In genomic region chr7:112024856-112025255, GRCm38 (mm10) we compare ENCODE assay signal across 8 mouse cellular contexts. TPM values are rescaled to one million over a fixed set of nuclear protein-coding genes. Genes with fewer than 3 reads are reported as not detected.
DNase-seq lines count a peak whose midpoint lies in the region; ATAC-seq and TF ChIP-seq lines count a peak whose summit lies in the region.

No protein-coding gene starts in this region.

- H3K27me3 ChIP-seq in thymus, adult 2 months (ENCODE audit: control insufficient read depth, insufficient read depth, low read length), result no peaks in the 10 kb centered on the region
- H3K27me3 ChIP-seq in liver, embryonic 12.5 days (replicated peaks), result no peaks in the 10 kb centered on the region

- H3K9me3 ChIP-seq in liver, embryonic 12.5 days (replicated peaks), result no peaks in the 10 kb centered on the region

- WGBS in thymus, adult 2 months, result 24% methylated on average over 5 of the region's 5 CpGs
- WGBS in liver, embryonic 12.5 days (ENCODE audit: insufficient replicate concordance), result 14% methylated on average over 5 of the region's 5 CpGs

- no peak for TF ChIP-seq CTCF in thymus, adult 2 months (IDR thresholded peaks at IDR 0.05; ENCODE audit: borderline replicate concordance, control insufficient read depth, extremely low read depth, insufficient read depth, low read length, poor library complexity)

- TF ChIP-seq POLR2A in thymus, adult 2 months (IDR thresholded peaks at IDR 0.05; ENCODE audit: control insufficient read depth, extremely low read depth, insufficient read depth, low read length, poor library complexity), result no peak

- H3K9ac ChIP-seq in liver, embryonic 12.5 days, result peak overlapping the region; percentile 99

- no peak for ATAC-seq in liver, embryonic 12.5 days

- peaks cover 4% of the 10 kb centered on the region for H3K4me1 ChIP-seq in thymus, adult 2 months (replicated peaks; ENCODE audit: control insufficient read depth, insufficient read depth, low read length)
- peaks cover 46% of the 10 kb centered on the region for H3K4me1 ChIP-seq in liver, embryonic 12.5 days

- DNase-seq in embryo, embryonic 10 days (ENCODE audit: low spot score), result peak; percentile 11
- no peak for DNase-seq in embryo, embryonic 9.5 days (ENCODE audit: extremely low spot score)
- DNase-seq in thymus, adult 2 months, result peak; percentile 2
- DNase-seq in thymus, postnatal 25 days, result no peak
- DNase-seq in urinary bladder, postnatal 25 days (ENCODE audit: low spot score), result no peak
- DNase-seq in adrenal gland, postnatal 4 days (ENCODE audit: low spot score in 2 of 2), result no peak
- DNase-seq in right cerebral cortex, postnatal 14 days, result no peak

- no peaks in the 10 kb centered on the region; the same call in 1 of the 2 replicates for H3K36me3 ChIP-seq in thymus, adult 2 months (ENCODE audit: control insufficient read depth, insufficient read depth, low read length)
- peaks cover 5% of the 10 kb centered on the region; the same call in 1 of the 2 replicates for H3K36me3 ChIP-seq in liver, embryonic 12.5 days

- H3K27ac ChIP-seq in thymus, adult 2 months (ENCODE audit: control insufficient read depth, insufficient read depth, low read length), result no peak overlapping the region
- 0 out of 2 replicates have a peak overlapping the region, but pooled peaks have one; percentile 25 for H3K27ac ChIP-seq in liver, embryonic 12.5 days

- H3K4me3 ChIP-seq in thymus, adult 2 months (ENCODE audit: control insufficient read depth, insufficient read depth, low read length), result no peak overlapping the region
- H3K4me3 ChIP-seq in liver, embryonic 12.5 days, result peak overlapping the region; percentile 95

- H3K4me2 ChIP-seq in liver, embryonic 12.5 days, result peak overlapping the region; percentile 94

RNA-seq across cellular contexts. Expression of gene Usp47, which starts 1.6 kb away (rescaled TPM):
- polyA plus RNA-seq in thymus, adult 2 months (2012; rRNA removed), result 12.6 and 13.2 TPM in 2 replicates
- 36.9 and 37.2 TPM in 2 replicates for polyA plus RNA-seq in liver, embryonic 12.5 days (2016; fragmentation: Nextera tagmentation; extraction: Ambion mirVana)
- 10 to 100 TPM; 80.7 to 82.2 TPM for total RNA-seq in adrenal gland, postnatal 4 days (2021)

Comparison
In these comparisons a context has a peak if more than half of its experiments do, and no peak if none do; other contexts are left out.
1. DNase-seq: peak in embryo, embryonic 10 days (single experiment) and thymus, adult 2 months (single experiment); none in embryo, embryonic 9.5 days (single experiment), thymus, postnatal 25 days (single experiment), urinary bladder, postnatal 25 days (single experiment), adrenal gland, postnatal 4 days (0 of 2) and right cerebral cortex, postnatal 14 days (single experiment).